Mouse (Mus musculus) forebrain, embryonic 10.5 days (tissue): ENCODE measurements around the gene Rcvrn. TPM values are rescaled to one million over a fixed set of nuclear protein-coding genes. Genes with fewer than 3 reads are reported as not detected.

Experiments
- DNase-seq: peaks from one replicate; pipeline ENCODE4 v3.0.0-alpha.2; 2017; ENCODE audit warnings: low spot score; ENCODE audit errors: extremely low spot score
- H3K27ac ChIP-seq: fragments of 300-500 bp; sonication (generic); 2 replicates; pipeline ENCODE4 v1.5.1; 2016; ENCODE audit warnings: mild to moderate bottlenecking
- H3K27me3 ChIP-seq: fragments of 300-500 bp; sonication (generic); 2 replicates; pipeline ENCODE4 v1.6.1; 2016; ENCODE audit warnings: mild to moderate bottlenecking; ENCODE audit not compliant: poor library complexity, severe bottlenecking
- H3K36me3 ChIP-seq: fragments of 300-500 bp; sonication (generic); replicated peaks from 2 replicates; pipeline ENCODE4 v1.6.1; 2016; ENCODE audit warnings: mild to moderate bottlenecking, moderate library complexity
- H3K4me1 ChIP-seq: fragments of 300-500 bp; sonication (generic); 2 replicates; pipeline ENCODE4 v1.6.1; 2016
- H3K4me3 ChIP-seq: fragments of 300-500 bp; sonication (generic); 2 replicates; pipeline ENCODE4 v1.5.1; 2016; ENCODE audit warnings: mild to moderate bottlenecking, moderate library complexity
- H3K9me3 ChIP-seq: fragments of 300-500 bp; sonication (generic); 2 replicates; pipeline ENCODE4 v1.6.1; 2016; ENCODE audit warnings: mild to moderate bottlenecking, moderate library complexity
- WGBS: fragments of 180-500 bp; shearing (Covaris S2); methylation state at CpG from one replicate; pipeline ENCODE4 v1.1.7; 2016; 5-methylcytosine and 5-hydroxymethylcytosine counted together
- polyA plus RNA-seq: library from polyadenylated mRNA; unstranded; fragments of >200 nt; fragmentation: Nextera tagmentation; extraction: Ambion mirVana; gene quantifications from 2 replicates; pipeline ENCODE4 v1.2.1, GENCODE M21; 2016

The Rcvrn gene
- polyA plus RNA-seq, 1 experiment from 2014 or later: not detected

GRCm38 (mm10) chr11:67734597-67734996 is 39.5 kb downstream of the Rcvrn start:
- Histone ChIP-seq H3K4me1 (no peaks in the 10 kb centered on the region), H3K27me3 (no peaks in the 10 kb centered on the region), H3K9me3 (no peaks in the 10 kb centered on the region), H3K4me3 (no peak overlapping the region), H3K36me3 (no peaks in the 10 kb centered on the region), H3K27ac (no peak overlapping the region)
- 85% methylated on average over 3 of the region's 3 CpGs for WGBS
- DNase-seq: no peak

GRCm38 (mm10) chr11:67738345-67738744 is 43.2 kb downstream of the Rcvrn start:
- H3K36me3 ChIP-seq: no peaks in the 10 kb centered on the region
- 88% methylated on average over 6 of the region's 6 CpGs for WGBS
- no peak overlapping the region for H3K4me3 ChIP-seq
- no peak overlapping the region for H3K27ac ChIP-seq
- H3K4me1 ChIP-seq: no peaks in the 10 kb centered on the region
- H3K27me3 ChIP-seq: no peaks in the 10 kb centered on the region
- DNase-seq: no peak
- H3K9me3 ChIP-seq: no peaks in the 10 kb centered on the region

- DNase-seq: no peak
- Histone ChIP-seq H3K27ac (no peak overlapping the region), H3K4me1 (no peaks in the 10 kb centered on the region), H3K27me3 (no peaks in the 10 kb centered on the region), H3K36me3 (no peaks in the 10 kb centered on the region), H3K9me3 (no peaks in the 10 kb centered on the region), H3K4me3 (no peak overlapping the region)
- 89% methylated on average over 5 of the region's 5 CpGs for WGBS
Observed at GRCm38 (mm10) chr11:67738846-67739490, 43.8 kb downstream of the Rcvrn start.

GRCm38 (mm10) chr11:67741569-67741968 is 46.4 kb downstream of the Rcvrn start:
- Histone ChIP-seq H3K27ac (no peak overlapping the region), H3K36me3 (no peaks in the 10 kb centered on the region), H3K9me3 (no peaks in the 10 kb centered on the region), H3K4me1 (no peaks in the 10 kb centered on the region), H3K27me3 (no peaks in the 10 kb centered on the region), H3K4me3 (no peak overlapping the region)
- no peak for DNase-seq

Other genes with a start within 250 kb of the Rcvrn start
- gene Gas7, start 239.9 kb upstream of the Rcvrn start, polyA plus RNA-seq: 3.1 and 3.3 TPM in 2 replicates
- not detected in 2 replicates for gene Glp2r, start 75.8 kb downstream of the Rcvrn start, polyA plus RNA-seq
- not detected in 2 replicates for gene Gsg1l2, start 79.3 kb downstream of the Rcvrn start, polyA plus RNA-seq
- not detected in 2 replicates for gene Dhrs7c, start 102.9 kb downstream of the Rcvrn start, polyA plus RNA-seq
- 0.71 and 0.78 TPM in 2 replicates for gene Usp43, start 226.8 kb downstream of the Rcvrn start, polyA plus RNA-seq